Mouse (Mus musculus) myocyte (in vitro differentiated cells): ENCODE results near the gene Anapc11. TPM values are rescaled to one million over a fixed set of nuclear protein-coding genes. Genes with fewer than 3 reads are reported as not detected.

Source experiments
- H3K27me3 ChIP-seq: one replicate; pipeline ENCODE4 v1.6.1; 2011; ENCODE audit not compliant: control insufficient read depth, insufficient read depth, insufficient read length
- H3K36me3 ChIP-seq: one replicate; pipeline ENCODE4 v1.6.1; 2011; ENCODE audit not compliant: control insufficient read depth, insufficient read depth
- H3K4me2 ChIP-seq: one replicate; pipeline ENCODE4 v1.6.1; 2011; ENCODE audit warnings: low read depth, control low read depth
- H3K4me3 ChIP-seq: one replicate; pipeline ENCODE4 v1.5.1; 2011; ENCODE audit warnings: mild to moderate bottlenecking, control low read depth, moderate library complexity
- H3K79me2 ChIP-seq: one replicate; pipeline ENCODE4 v1.6.1; 2011; ENCODE audit not compliant: control insufficient read depth, insufficient read depth
- H3ac ChIP-seq: one replicate; pipeline ENCODE4 v1.6.1; 2011; ENCODE audit not compliant: control insufficient read depth, insufficient read length
- CEBPB ChIP-seq: IDR thresholded peaks from 2 replicates; pipeline ENCODE4 v1.6.1; 2011; ENCODE audit warnings: mild to moderate bottlenecking, moderate library complexity; ENCODE audit not compliant: poor library complexity, insufficient read depth, severe bottlenecking
- E2F4 ChIP-seq: IDR thresholded peaks from one replicate; pipeline ENCODE4 v1.6.1; 2011; ENCODE audit warnings: mild to moderate bottlenecking, control low read depth, moderate library complexity; ENCODE audit not compliant: insufficient read depth
- MAX ChIP-seq: IDR thresholded peaks from one replicate; pipeline ENCODE4 v1.6.1; 2011; ENCODE audit warnings: low read depth, mild to moderate bottlenecking, control low read depth
- MYOD1 ChIP-seq, 3 experiments: IDR thresholded peaks; one replicate each; pipeline ENCODE4 v1.6.1; 2011; ENCODE audit warnings: control low read depth in 2 of 3, low read depth in 2 of 3, mild to moderate bottlenecking in 2 of 3, moderate library complexity in 1 of 3; ENCODE audit not compliant: insufficient read length in 2 of 3, control insufficient read depth in 1 of 3
- MYOG ChIP-seq, 3 experiments: IDR thresholded peaks; one replicate each; pipeline ENCODE4 v1.6.1; 2011; ENCODE audit warnings: control low read depth in 2 of 3, low read depth in 2 of 3, mild to moderate bottlenecking in 2 of 3; ENCODE audit not compliant: insufficient read length in 2 of 3, control insufficient read depth in 1 of 3, insufficient read depth in 1 of 3
- POLR2A ChIP-seq: IDR thresholded peaks from one replicate; pipeline ENCODE4 v1.6.1; 2011; ENCODE audit warnings: low read depth, mild to moderate bottlenecking, control low read depth, moderate library complexity; ENCODE audit not compliant: insufficient read length
- POLR2AphosphoS2 ChIP-seq: IDR thresholded peaks from one replicate; pipeline ENCODE4 v1.6.1; 2011; ENCODE audit warnings: low read depth, control low read depth; ENCODE audit not compliant: insufficient read length
- REST ChIP-seq: IDR thresholded peaks from one replicate; pipeline ENCODE4 v1.6.1; 2011; ENCODE audit warnings: mild to moderate bottlenecking, control low read depth, moderate library complexity; ENCODE audit not compliant: insufficient read depth, insufficient read length
- SRF ChIP-seq: IDR thresholded peaks from one replicate; pipeline ENCODE4 v1.6.1; 2011; ENCODE audit warnings: low read depth; ENCODE audit not compliant: control insufficient read depth, insufficient read length
- TCF12 ChIP-seq: IDR thresholded peaks from one replicate; pipeline ENCODE4 v1.6.1; 2011; ENCODE audit warnings: mild to moderate bottlenecking, control low read depth; ENCODE audit not compliant: poor library complexity, insufficient read depth, severe bottlenecking
- TCF3 ChIP-seq: IDR thresholded peaks from one replicate; pipeline ENCODE4 v1.6.1; 2011; ENCODE audit warnings: low read depth, control low read depth; ENCODE audit not compliant: insufficient read length
- USF1 ChIP-seq: IDR thresholded peaks from one replicate; pipeline ENCODE4 v1.6.1; 2011; ENCODE audit warnings: low read depth, mild to moderate bottlenecking, control low read depth, moderate library complexity
- polyA plus RNA-seq: library from polyadenylated mRNA; unstranded; fragments of >200 nt; fragmentation: generic; extraction: Trizol; gene quantifications from one replicate; pipeline ENCODE4 v1.2.1, GENCODE M21; 2012; ENCODE audit warnings: missing spikeins

The Anapc11 gene
- polyA plus RNA-seq, 1 experiment = 184 TPM

- Histone ChIP-seq H3K36me3 (peaks cover 24% of the 10 kb centered on the region), H3ac (no peak overlapping the region), H3K79me2 (peaks cover 32% of the 10 kb centered on the region), H3K4me3 (no peak overlapping the region), H3K27me3 (no peaks in the 10 kb centered on the region), H3K4me2 (no peak overlapping the region)
- TF ChIP-seq POLR2AphosphoS2 = peak; percentile 26
- TF ChIP-seq USF1 = no peak
These were observed 20.1 kb upstream of the Anapc11 start for GRCm38 (mm10) chr11:120578024-120578693.

DNA sequence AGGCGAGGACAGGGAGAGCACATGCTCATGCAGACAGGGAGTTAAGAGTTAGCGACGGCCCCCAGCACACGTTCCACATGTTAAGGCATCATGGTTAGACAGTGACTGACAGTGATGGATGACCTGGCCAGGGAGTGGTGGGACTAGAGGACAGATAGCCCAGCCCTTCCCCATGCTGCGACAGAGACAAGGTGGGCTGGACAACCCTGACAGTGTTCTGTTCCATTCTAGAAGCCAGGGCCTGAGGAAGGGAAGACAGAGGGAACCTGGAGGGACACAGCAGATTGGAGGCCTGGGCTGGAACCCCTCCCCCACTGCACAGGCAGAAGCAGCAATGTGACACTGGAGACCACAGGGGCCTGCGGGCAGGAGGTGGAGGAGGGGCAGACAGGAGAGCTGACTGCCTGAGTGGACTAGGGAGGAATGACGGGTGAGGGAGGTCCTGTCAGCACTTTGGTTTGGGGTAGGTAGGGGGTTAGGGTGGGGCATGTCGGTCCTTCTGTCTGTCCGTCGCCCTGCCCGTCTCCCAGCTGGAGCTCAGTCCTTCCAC lies 19.5 kb upstream of the Anapc11 start:
- H3K79me2 ChIP-seq = peaks cover 32% of the 10 kb centered on the region
- H3K36me3 ChIP-seq = peaks cover 24% of the 10 kb centered on the region
- no peak for TF ChIP-seq USF1
- TF ChIP-seq POLR2AphosphoS2 = peak; percentile 42
- no peak for TF ChIP-seq MAX
- no peak for TF ChIP-seq TCF3
- H3K4me3 ChIP-seq = peak overlapping the region; percentile 99
- no peaks in the 10 kb centered on the region for H3K27me3 ChIP-seq
- H3K4me2 ChIP-seq = peak overlapping the region; percentile 100
- no peak overlapping the region for H3ac ChIP-seq

GRCm38 (mm10) chr11:120579316-120580107 lies 18.7 kb upstream of the Anapc11 start:
- no peak for TF ChIP-seq MAX
- peak; percentile 9 for TF ChIP-seq POLR2A
- peak in 2 of 3 experiments; percentile 6 to 67 for TF ChIP-seq MYOD1 (IDR thresholded peaks at IDR 0.05; ENCODE audit: control insufficient read depth in 1 of 3, insufficient read length in 2 of 3, low read depth in 2 of 3)
- TF ChIP-seq SRF = no peak
- peak in 1 of 3 experiments; percentile 49 for TF ChIP-seq MYOG (IDR thresholded peaks at IDR 0.05; ENCODE audit: control insufficient read depth in 1 of 3, insufficient read depth in 1 of 3, insufficient read length in 2 of 3, low read depth in 2 of 3)
- H3K79me2 ChIP-seq = peaks cover 25% of the 10 kb centered on the region
- peaks cover 24% of the 10 kb centered on the region for H3K36me3 ChIP-seq
- H3ac ChIP-seq = peak overlapping the region; percentile 90
- H3K4me3 ChIP-seq = peak overlapping the region; percentile 99
- H3K4me2 ChIP-seq = peak overlapping the region; percentile 100
- no peaks in the 10 kb centered on the region for H3K27me3 ChIP-seq

GRCm38 (mm10) chr11:120580190-120580589 lies 18.0 kb upstream of the Anapc11 start:
- Histone ChIP-seq H3K36me3 (peaks cover 24% of the 10 kb centered on the region), H3K4me2 (peak overlapping the region; percentile 100), H3K79me2 (peaks cover 25% of the 10 kb centered on the region), H3K27me3 (no peaks in the 10 kb centered on the region), H3K4me3 (peak overlapping the region; percentile 99), H3ac (peak overlapping the region; percentile 90)
- TF ChIP-seq POLR2A (peak; percentile 4), REST (no peak), POLR2AphosphoS2 (peak; percentile 34), TCF12 (no peak), TCF3 (no peak), CEBPB (no peak), MAX (no peak), USF1 (no peak)

GRCm38 (mm10) chr11:120580871-120581331 lies 17.3 kb upstream of the Anapc11 start:
- H3K79me2 ChIP-seq = peaks cover 25% of the 10 kb centered on the region
- H3K36me3 ChIP-seq = peaks cover 24% of the 10 kb centered on the region
- H3K4me3 ChIP-seq = peak overlapping the region; percentile 99
- TF ChIP-seq CEBPB (no peak), MAX (no peak), MYOD1 (IDR thresholded peaks at IDR 0.05; ENCODE audit: control insufficient read depth in 1 of 3, insufficient read length in 2 of 3, low read depth in 2 of 3) (no peak), POLR2A (no peak), TCF12 (no peak), MYOG (IDR thresholded peaks at IDR 0.05; ENCODE audit: control insufficient read depth in 1 of 3, insufficient read depth in 1 of 3, insufficient read length in 2 of 3, low read depth in 2 of 3) (no peak), E2F4 (no peak), POLR2AphosphoS2 (no peak), SRF (no peak), USF1 (no peak), REST (no peak), TCF3 (no peak)
- no peaks in the 10 kb centered on the region for H3K27me3 ChIP-seq
- peak overlapping the region; percentile 100 for H3K4me2 ChIP-seq
- H3ac ChIP-seq = peak overlapping the region; percentile 90
